Mouse (Mus musculus) hindbrain, embryonic 11.5 days (tissue): ENCODE results near the gene Gpr107. TPM values are rescaled to one million over a fixed set of nuclear protein-coding genes. Genes with fewer than 3 reads are reported as not detected.
A peak's percentile ranks its signal among the peaks of the same experiment; 100 is the strongest.

Experiments
- ATAC-seq: fragments of 200-750 bp; cut with Nextera tagmentation; 2 replicates; pipeline ENCODE4 v1.8.0; 2017; ENCODE audit warnings: mild to moderate bottlenecking, moderate TSS enrichment, moderate library complexity; ENCODE audit not compliant: low FRiP score
- DNase-seq: peaks from one replicate; pipeline ENCODE4 v3.0.0-alpha.2; 2015; ENCODE audit warnings: low spot score
- H3K27ac ChIP-seq: fragments of 300-500 bp; sonication (generic); 2 replicates; pipeline ENCODE4 v1.5.1; 2014; ENCODE audit warnings: mild to moderate bottlenecking, low read depth, low read length
- H3K27me3 ChIP-seq: fragments of 300-500 bp; sonication (generic); 2 replicates; pipeline ENCODE4 v1.6.1; 2014; ENCODE audit warnings: mild to moderate bottlenecking, low read length, moderate library complexity, mixed read lengths; ENCODE audit not compliant: control insufficient read depth, insufficient read depth
- H3K36me3 ChIP-seq: fragments of 300-500 bp; sonication (generic); 2 replicates; pipeline ENCODE4 v1.6.1; 2014; ENCODE audit warnings: mild to moderate bottlenecking, low read length, moderate library complexity, mixed read lengths; ENCODE audit not compliant: control insufficient read depth, insufficient read depth
- H3K4me1 ChIP-seq: fragments of 300-500 bp; sonication (generic); replicated peaks from 2 replicates; pipeline ENCODE4 v1.6.1; 2014; ENCODE audit warnings: low read length, mixed read lengths; ENCODE audit not compliant: control insufficient read depth, insufficient read depth
- H3K4me2 ChIP-seq: fragments of 300-500 bp; sonication (generic); replicated peaks from 2 replicates; pipeline ENCODE4 v1.6.1; 2014; ENCODE audit warnings: mild to moderate bottlenecking, low read depth, low read length
- H3K4me3 ChIP-seq: fragments of 300-500 bp; sonication (generic); 2 replicates; pipeline ENCODE4 v1.5.1; 2014; ENCODE audit warnings: low read depth, low read length
- H3K9ac ChIP-seq: fragments of 300-500 bp; sonication (generic); 2 replicates; pipeline ENCODE4 v1.6.1; 2014; ENCODE audit warnings: low read depth, low read length
- H3K9me3 ChIP-seq: fragments of 300-500 bp; sonication (generic); 2 replicates; pipeline ENCODE4 v1.6.1; 2016; ENCODE audit warnings: low read length; ENCODE audit not compliant: control insufficient read depth
- WGBS: fragments of 180-500 bp; shearing (Covaris S2); extraction: QIAGEN DNeasy Blood & Tissue Kit; methylation state at CpG from one replicate; pipeline ENCODE4 v1.1.7; 2014; 5-methylcytosine and 5-hydroxymethylcytosine counted together
- polyA plus RNA-seq: library from polyadenylated mRNA; unstranded; fragments of >200 nt; fragmentation: Nextera tagmentation; extraction: Ambion mirVana; gene quantifications from 2 replicates; pipeline ENCODE4 v1.2.1, GENCODE M21; 2014

Gpr107 gene
- polyA plus RNA-seq, 1 experiment from 2014 or later, result 35.8 TPM

GRCm38 (mm10) chr2:31133981-31134380, 18.1 kb upstream of the Gpr107 start:
- H3K9me3 ChIP-seq, result no peaks in the 10 kb centered on the region
- 76% methylated on average over 3 of the region's 4 CpGs for WGBS
- H3K27ac ChIP-seq, result no peak overlapping the region
- H3K27me3 ChIP-seq, result no peaks in the 10 kb centered on the region
- ATAC-seq (no peak), DNase-seq (no peak)
- no peak overlapping the region for H3K9ac ChIP-seq
- H3K4me3 ChIP-seq, result no peak overlapping the region
- H3K4me1 ChIP-seq, result no peaks in the 10 kb centered on the region
- H3K36me3 ChIP-seq, result no peaks in the 10 kb centered on the region
- no peak overlapping the region for H3K4me2 ChIP-seq

DNA sequence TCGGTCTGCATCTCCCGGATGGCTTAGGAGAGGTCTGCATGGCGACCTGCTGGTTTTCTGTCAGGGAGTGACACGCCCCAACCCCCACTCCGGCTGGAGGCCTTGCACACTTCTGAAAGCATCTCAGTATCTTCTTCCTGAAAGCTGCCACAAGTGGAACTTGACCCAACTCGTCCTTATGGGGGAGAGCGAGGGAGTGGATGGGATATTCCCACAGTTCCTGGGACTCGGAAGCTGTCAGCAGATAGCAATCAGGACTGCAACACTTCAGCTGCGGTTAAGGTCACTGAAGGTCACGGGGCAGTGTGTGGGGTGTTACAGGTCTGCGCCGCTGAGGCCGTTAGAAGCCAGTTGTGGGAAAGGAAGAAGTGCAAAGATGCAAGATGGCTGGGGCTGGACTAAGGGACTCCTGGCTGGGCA, 16.6 kb upstream of the Gpr107 start:
- Histone ChIP-seq H3K27ac (no peak overlapping the region), H3K4me3 (no peak overlapping the region), H3K36me3 (no peaks in the 10 kb centered on the region), H3K9ac (no peak overlapping the region), H3K4me2 (no peak overlapping the region), H3K27me3 (no peaks in the 10 kb centered on the region), H3K4me1 (no peaks in the 10 kb centered on the region), H3K9me3 (no peaks in the 10 kb centered on the region)
- DNase-seq (no peak), ATAC-seq (no peak)
- 59% methylated on average over 13 of the region's 13 CpGs for WGBS

- no peaks in the 10 kb centered on the region for H3K27me3 ChIP-seq
- 84% methylated on average over 12 of the region's 13 CpGs for WGBS
- H3K4me1 ChIP-seq, result no peaks in the 10 kb centered on the region
- no peaks in the 10 kb centered on the region for H3K9me3 ChIP-seq
- no peak overlapping the region for H3K9ac ChIP-seq
- H3K4me2 ChIP-seq, result no peak overlapping the region
- DNase-seq (no peak), ATAC-seq (no peak)
- H3K4me3 ChIP-seq, result no peak overlapping the region
- no peaks in the 10 kb centered on the region for H3K36me3 ChIP-seq
- H3K27ac ChIP-seq, result no peak overlapping the region
Measured at GRCm38 (mm10) chr2:31136338-31136737, 15.8 kb upstream of the Gpr107 start.

GRCm38 (mm10) chr2:31137018-31137590, 15.0 kb upstream of the Gpr107 start:
- 73% methylated on average over 14 of the region's 14 CpGs for WGBS
- DNase-seq, result no peak
- no peaks in the 10 kb centered on the region for H3K36me3 ChIP-seq
- H3K9me3 ChIP-seq, result no peaks in the 10 kb centered on the region
- H3K4me3 ChIP-seq, result no peak overlapping the region
- H3K27me3 ChIP-seq, result no peaks in the 10 kb centered on the region
- H3K4me2 ChIP-seq, result no peak overlapping the region
- ATAC-seq, result no peak
- no peak overlapping the region for H3K27ac ChIP-seq
- no peak overlapping the region for H3K9ac ChIP-seq
- 0 out of 2 replicates have a peak, but pooled peaks cover under 1% of the 10 kb centered on the region for H3K4me1 ChIP-seq

GRCm38 (mm10) chr2:31139174-31139632, 12.9 kb upstream of the Gpr107 start:
- Histone ChIP-seq H3K27ac (no peak overlapping the region), H3K9me3 (no peaks in the 10 kb centered on the region), H3K4me2 (no peak overlapping the region), H3K9ac (no peak overlapping the region), H3K36me3 (no peaks in the 10 kb centered on the region), H3K4me1 (0 out of 2 replicates have a peak, but pooled peaks cover 2% of the 10 kb centered on the region), H3K27me3 (peaks cover 4% of the 10 kb centered on the region; the same call in 1 of the 2 replicates), H3K4me3 (no peak overlapping the region)
- ATAC-seq (no peak), DNase-seq (no peak)
- WGBS, result 93% methylated on average over 10 of the region's 10 CpGs

GRCm38 (mm10) chr2:31139991-31140771, 11.9 kb upstream of the Gpr107 start:
- H3K4me3 ChIP-seq, result peak overlapping the region; percentile 90
- H3K36me3 ChIP-seq, result no peaks in the 10 kb centered on the region
- ATAC-seq, result no peak
- peak overlapping the region; percentile 85 for H3K4me2 ChIP-seq
- WGBS, result 79% methylated on average over 12 of the region's 12 CpGs
- H3K4me1 ChIP-seq, result 0 out of 2 replicates have a peak, but pooled peaks cover 2% of the 10 kb centered on the region
- DNase-seq, result no peak
- peaks cover 4% of the 10 kb centered on the region; the same call in 1 of the 2 replicates for H3K27me3 ChIP-seq
- peak overlapping the region; percentile 79; the same call in 1 of the 2 replicates for H3K9ac ChIP-seq
- no peaks in the 10 kb centered on the region for H3K9me3 ChIP-seq
- H3K27ac ChIP-seq, result no peak overlapping the region

DNA sequence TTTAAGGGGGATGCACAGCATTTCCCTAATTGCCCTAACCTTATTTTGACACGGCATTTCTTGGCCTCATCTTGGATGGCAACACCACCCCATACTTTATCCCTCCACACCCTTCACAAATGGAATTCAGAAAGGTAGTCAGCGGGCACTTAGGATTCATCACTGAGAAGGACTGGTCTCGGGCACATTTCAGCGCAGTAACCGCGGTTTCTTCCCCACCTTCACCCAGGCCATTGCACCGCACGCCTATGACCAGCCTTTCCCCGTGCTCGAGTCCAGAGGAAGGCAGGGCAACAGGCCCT, 11.4 kb upstream of the Gpr107 start:
- Histone ChIP-seq H3K4me2 (peak overlapping the region; percentile 85), H3K27ac (no peak overlapping the region), H3K4me1 (0 out of 2 replicates have a peak, but pooled peaks cover 2% of the 10 kb centered on the region), H3K9me3 (no peaks in the 10 kb centered on the region), H3K27me3 (peaks cover 4% of the 10 kb centered on the region; the same call in 1 of the 2 replicates), H3K4me3 (peak overlapping the region; percentile 90), H3K36me3 (no peaks in the 10 kb centered on the region), H3K9ac (peak overlapping the region; percentile 79)
- DNase-seq, result peak; percentile 45
- WGBS, result 12% methylated on average over 10 of the region's 10 CpGs
- ATAC-seq, result no peak

DNA sequence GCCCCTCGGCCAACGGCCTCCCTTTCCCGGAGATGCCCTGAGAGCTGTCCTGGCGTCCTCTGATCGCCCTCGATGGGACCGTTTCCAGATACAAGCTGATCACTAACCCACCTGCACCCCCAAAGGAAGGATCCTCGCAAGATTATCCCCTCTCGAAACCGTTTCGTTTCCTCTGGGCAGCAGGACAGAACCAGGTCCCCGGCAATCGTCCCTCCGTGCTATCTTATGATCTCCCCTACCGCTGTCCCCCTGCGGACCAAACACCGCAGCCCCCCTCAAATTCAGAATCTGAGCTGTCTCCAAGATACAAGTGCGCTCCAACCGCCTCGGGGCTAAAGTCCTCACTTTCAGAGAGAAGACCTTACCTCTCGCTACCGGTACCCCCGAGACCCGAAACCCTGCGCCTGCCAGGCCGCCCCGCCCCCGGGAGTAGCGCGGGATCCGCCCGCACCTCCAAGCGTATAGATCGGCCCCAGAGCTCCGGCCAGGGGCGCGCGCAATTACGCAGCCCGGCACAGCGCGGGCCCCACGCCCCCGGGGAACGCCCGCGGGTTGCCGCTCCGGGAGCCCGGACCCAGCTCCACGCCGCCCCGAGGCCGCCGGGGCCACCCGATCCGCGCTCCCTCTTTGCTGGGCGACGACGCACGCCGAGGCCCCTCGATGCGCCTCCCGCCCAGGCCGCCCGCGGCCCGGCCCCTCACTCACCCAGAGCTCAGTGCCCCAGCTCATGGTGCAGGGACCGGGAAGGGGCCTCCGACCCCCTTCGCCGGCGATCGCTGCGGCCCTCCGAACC, 10.8 kb upstream of the Gpr107 start:
- H3K4me1 ChIP-seq, result 0 out of 2 replicates have a peak, but pooled peaks cover 2% of the 10 kb centered on the region
- H3K9ac ChIP-seq, result peak overlapping the region; percentile 79
- no peaks in the 10 kb centered on the region for H3K9me3 ChIP-seq
- H3K4me3 ChIP-seq, result peak overlapping the region; percentile 90
- H3K27me3 ChIP-seq, result peaks cover 4% of the 10 kb centered on the region; the same call in 1 of the 2 replicates
- ATAC-seq (peak; percentile 73), DNase-seq (no peak)
- under 1% methylated on average over 57 of the region's 78 CpGs for WGBS
- H3K36me3 ChIP-seq, result no peaks in the 10 kb centered on the region
- H3K27ac ChIP-seq, result peak overlapping the region; percentile 65; the same call in 1 of the 2 replicates
- peak overlapping the region; percentile 85 for H3K4me2 ChIP-seq
